Mouse (Mus musculus) embryonic facial prominence, embryonic 13.5 days (tissue): ENCODE data around the gene Stk31. TPM values are rescaled to one million over a fixed set of nuclear protein-coding genes. Genes with fewer than 3 reads are reported as not detected.
A peak's percentile ranks its signal among the peaks of the same experiment; 100 is the strongest.
"Not testable (repeated sequence)": the region's sequence is repeated elsewhere in the genome, so short reads cannot be mapped to it uniquely, and the experiment has no call there.

ENCODE experiments used
- ATAC-seq: fragments of 200-750 bp; cut with Nextera tagmentation; 2 replicates; pipeline ENCODE4 v1.8.0; 2017; ENCODE audit warnings: low read depth; ENCODE audit not compliant: insufficient number of reproducible peaks, insufficient read depth, low FRiP score, low TSS enrichment
- H3K27ac ChIP-seq: fragments of 300-500 bp; sonication (generic); 2 replicates; pipeline ENCODE4 v1.5.1; 2015; ENCODE audit warnings: moderate library complexity, mild to moderate bottlenecking, inconsistent platforms
- H3K27me3 ChIP-seq: fragments of 300-500 bp; sonication (generic); 2 replicates; pipeline ENCODE4 v1.6.1; 2015; ENCODE audit warnings: mild to moderate bottlenecking, inconsistent platforms
- H3K36me3 ChIP-seq: fragments of 300-500 bp; sonication (generic); 2 replicates; pipeline ENCODE4 v1.6.1; 2015; ENCODE audit warnings: mild to moderate bottlenecking, inconsistent platforms
- H3K4me1 ChIP-seq: fragments of 300-500 bp; sonication (generic); 2 replicates; pipeline ENCODE4 v1.6.1; 2015; ENCODE audit warnings: inconsistent platforms
- H3K4me2 ChIP-seq: fragments of 300-500 bp; sonication (generic); 2 replicates; pipeline ENCODE4 v1.6.1; 2015; ENCODE audit warnings: moderate library complexity, mild to moderate bottlenecking, inconsistent platforms
- H3K4me3 ChIP-seq: fragments of 300-500 bp; sonication (generic); 2 replicates; pipeline ENCODE4 v1.5.1; 2015; ENCODE audit warnings: mild to moderate bottlenecking, inconsistent platforms
- H3K9ac ChIP-seq: fragments of 300-500 bp; sonication (generic); 2 replicates; pipeline ENCODE4 v1.6.1; 2015; ENCODE audit warnings: mild to moderate bottlenecking, inconsistent platforms
- H3K9me3 ChIP-seq: fragments of 300-500 bp; sonication (generic); 2 replicates; pipeline ENCODE4 v1.6.1; 2016; ENCODE audit warnings: inconsistent platforms
- WGBS: fragments of 180-500 bp; shearing (Covaris S2); methylation state at CpG from one replicate; pipeline ENCODE4 v1.1.7; 2015; ENCODE audit warnings: mixed read lengths; 5-methylcytosine and 5-hydroxymethylcytosine counted together
- polyA plus RNA-seq: library from polyadenylated mRNA; unstranded; fragments of >200 nt; fragmentation: Nextera tagmentation; extraction: Ambion mirVana; gene quantifications from 2 replicates; pipeline ENCODE4 v1.2.1, GENCODE M21; 2015

The Stk31 gene
- polyA plus RNA-seq, 1 experiment from 2014 or later, result not detected

- Histone ChIP-seq H3K9ac (no peak overlapping the region), H3K4me2 (no peak overlapping the region), H3K27me3 (no peaks in the 10 kb centered on the region), H3K27ac (no peak overlapping the region), H3K36me3 (no peaks in the 10 kb centered on the region), H3K4me3 (no peak overlapping the region), H3K9me3 (0 out of 2 replicates have a peak, but pooled peaks cover 3% of the 10 kb centered on the region), H3K4me1 (no peaks in the 10 kb centered on the region)
- ATAC-seq, result no peak
Measured at GRCm38 (mm10) chr6:49398365-49398764, 3.0 kb downstream of the Stk31 start.

- no peaks in the 10 kb centered on the region for H3K27me3 ChIP-seq
- no peak overlapping the region for H3K27ac ChIP-seq
- no peaks in the 10 kb centered on the region for H3K4me1 ChIP-seq
- H3K9ac ChIP-seq, result no peak overlapping the region
- no peak overlapping the region for H3K4me3 ChIP-seq
- no peak for ATAC-seq
- 86% methylated on average over 3 of the region's 3 CpGs for WGBS
- H3K4me2 ChIP-seq, result no peak overlapping the region
- H3K9me3 ChIP-seq, result no peaks in the 10 kb centered on the region
- H3K36me3 ChIP-seq, result no peaks in the 10 kb centered on the region
Measured at GRCm38 (mm10) chr6:49410830-49411229, 15.4 kb downstream of the Stk31 start.

- WGBS, result 58% methylated on average over 2 of the region's 2 CpGs
- not testable (repeated sequence) for H3K27ac ChIP-seq, H3K4me2 ChIP-seq, H3K9me3 ChIP-seq, H3K36me3 ChIP-seq, H3K9ac ChIP-seq, H3K27me3 ChIP-seq, ATAC-seq, H3K4me3 ChIP-seq, H3K4me1 ChIP-seq
Measured at GRCm38 (mm10) chr6:49412967-49413366, 17.6 kb downstream of the Stk31 start.

DNA sequence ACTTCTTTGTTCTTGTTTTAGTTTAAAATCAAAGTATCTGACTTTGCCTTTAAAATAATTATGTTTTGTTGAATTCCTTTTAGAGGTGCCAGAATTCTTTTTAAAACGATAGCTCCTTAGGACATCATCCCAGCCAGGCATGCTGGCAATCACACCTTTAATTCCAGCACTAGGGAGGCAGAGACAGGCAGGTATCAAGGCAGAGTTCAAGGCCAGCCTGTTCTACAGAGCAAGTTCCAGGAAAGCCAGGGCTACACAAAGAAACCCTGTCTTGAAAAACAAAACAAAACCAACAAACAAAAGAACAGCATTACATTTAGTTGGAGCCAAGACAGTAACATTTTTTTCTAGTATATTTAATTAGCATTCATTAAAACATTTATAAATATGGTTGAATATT lies 20.6 kb downstream of the Stk31 start:
- Histone ChIP-seq H3K4me2 (no peak overlapping the region), H3K27me3 (no peaks in the 10 kb centered on the region), H3K9me3 (no peaks in the 10 kb centered on the region), H3K9ac (no peak overlapping the region), H3K4me3 (no peak overlapping the region), H3K4me1 (no peaks in the 10 kb centered on the region), H3K27ac (no peak overlapping the region), H3K36me3 (no peaks in the 10 kb centered on the region)
- WGBS, result 44% methylated on average over 1 of the region's 1 CpGs
- no peak for ATAC-seq

DNA sequence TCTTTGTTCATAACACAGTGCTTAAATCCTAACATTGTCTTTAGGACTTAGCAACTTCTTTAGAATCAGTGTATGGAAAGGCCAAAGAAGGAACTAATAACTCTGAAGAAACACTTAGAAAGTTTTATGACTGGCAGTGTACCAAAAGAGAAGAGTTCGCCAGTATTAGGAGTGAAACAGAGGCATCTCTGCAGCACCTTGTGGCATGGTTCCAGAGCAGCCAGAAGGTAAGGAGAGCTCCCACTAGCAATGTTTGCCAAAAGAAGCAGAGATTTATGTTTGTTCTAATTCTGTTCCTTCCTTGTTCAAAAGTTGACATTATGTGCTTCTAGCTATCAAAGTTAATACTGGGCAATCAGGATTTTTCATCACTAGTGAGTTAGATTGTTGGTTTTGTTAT lies 41.9 kb downstream of the Stk31 start:
- no peak for ATAC-seq

GRCm38 (mm10) chr6:49458112-49458511 lies 62.7 kb downstream of the Stk31 start:
- Histone ChIP-seq H3K36me3 (no peaks in the 10 kb centered on the region), H3K4me1 (no peaks in the 10 kb centered on the region), H3K4me3 (no peak overlapping the region), H3K27ac (no peak overlapping the region), H3K9ac (no peak overlapping the region), H3K4me2 (no peak overlapping the region), H3K9me3 (no peaks in the 10 kb centered on the region), H3K27me3 (no peaks in the 10 kb centered on the region)
- ATAC-seq, result no peak
- WGBS, result 78% methylated on average over 5 of the region's 5 CpGs

More for the DNA sequence above, 41.9 kb downstream of the Stk31 start:
- Histone ChIP-seq H3K4me1 (no peaks in the 10 kb centered on the region), H3K36me3 (no peaks in the 10 kb centered on the region), H3K27ac (no peak overlapping the region), H3K4me3 (no peak overlapping the region), H3K9me3 (no peaks in the 10 kb centered on the region), H3K27me3 (no peaks in the 10 kb centered on the region), H3K9ac (no peak overlapping the region), H3K4me2 (no peak overlapping the region)
- 73% methylated on average over 1 of the region's 1 CpGs for WGBS

DNA sequence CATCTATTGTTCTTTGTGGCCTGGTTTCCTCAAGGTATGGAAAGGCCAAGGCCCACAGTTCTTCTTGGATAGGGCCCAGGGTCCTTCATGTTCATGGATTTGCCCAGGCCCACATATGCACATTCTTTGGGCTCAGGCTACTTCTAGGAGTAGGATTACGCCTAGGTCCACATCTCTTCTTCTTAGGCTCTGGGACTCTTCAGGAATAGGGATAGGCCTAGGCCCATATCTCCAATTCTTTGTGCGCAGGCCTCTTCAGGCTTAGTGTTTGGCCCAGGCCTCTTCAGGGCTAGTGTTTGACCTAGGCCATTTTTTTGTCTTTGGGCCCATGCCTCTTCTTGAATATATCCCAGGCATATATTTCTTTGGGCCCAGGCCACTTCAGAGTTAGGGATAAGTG lies 87.8 kb downstream of the Stk31 start:
- Histone ChIP-seq H3K9me3 (peaks cover 9% of the 10 kb centered on the region; the same call in 1 of the 2 replicates), H3K36me3 (no peaks in the 10 kb centered on the region), H3K4me3 (no peak overlapping the region), H3K4me2 (no peak overlapping the region), H3K27ac (no peak overlapping the region), H3K4me1 (no peaks in the 10 kb centered on the region), H3K9ac (no peak overlapping the region), H3K27me3 (no peaks in the 10 kb centered on the region)
- ATAC-seq, result no peak
- WGBS, result 93% methylated on average over 2 of the region's 2 CpGs

DNA sequence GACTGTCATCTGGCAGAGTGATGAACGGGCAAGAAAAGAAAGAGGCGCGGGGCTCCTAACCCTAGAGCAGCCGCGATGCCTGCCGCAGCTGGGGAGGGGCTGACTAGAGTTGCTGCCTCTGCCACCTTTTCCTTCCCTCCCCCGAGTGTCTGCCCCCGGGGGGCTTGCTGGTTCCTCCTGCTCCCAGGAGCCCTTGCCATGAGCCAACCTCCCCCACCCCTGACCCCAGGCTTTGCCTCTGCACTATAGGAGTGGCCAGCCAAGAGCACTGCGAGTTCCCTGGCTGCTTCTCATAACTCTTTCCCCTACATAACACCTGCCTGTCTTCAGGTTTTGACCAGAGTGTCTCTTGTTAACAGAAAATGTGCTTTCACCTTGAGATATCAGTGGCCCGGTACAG lies 96.1 kb downstream of the Stk31 start:
- Histone ChIP-seq H3K27me3 (no peaks in the 10 kb centered on the region), H3K4me3 (no peak overlapping the region), H3K27ac (no peak overlapping the region), H3K36me3 (no peaks in the 10 kb centered on the region), H3K9ac (no peak overlapping the region), H3K9me3 (no peaks in the 10 kb centered on the region), H3K4me2 (no peak overlapping the region), H3K4me1 (no peaks in the 10 kb centered on the region)
- ATAC-seq, result no peak
- WGBS, result 94% methylated on average over 10 of the region's 10 CpGs

- peak overlapping the region; percentile 35 for H3K4me2 ChIP-seq
- no peak for ATAC-seq
- H3K27me3 ChIP-seq, result no peaks in the 10 kb centered on the region
- no peak overlapping the region for H3K4me3 ChIP-seq
- H3K27ac ChIP-seq, result no peak overlapping the region
- 5% methylated on average over 6 of the region's 6 CpGs for WGBS
- H3K4me1 ChIP-seq, result no peaks in the 10 kb centered on the region
- H3K9me3 ChIP-seq, result no peaks in the 10 kb centered on the region
- no peak overlapping the region for H3K9ac ChIP-seq
- no peaks in the 10 kb centered on the region for H3K36me3 ChIP-seq
Measured at GRCm38 (mm10) chr6:49519053-49519452, 123.6 kb downstream of the Stk31 start.

Other genes starting within 250 kb of the Stk31 start
- gene Igf2bp3, start 180.6 kb upstream of the Stk31 start, polyA plus RNA-seq, result 69.9 and 75.5 TPM in 2 replicates
- gene Tra2a, start 131.6 kb upstream of the Stk31 start, polyA plus RNA-seq, result 136 and 143 TPM in 2 replicates
- gene Ccdc126, start 76.3 kb upstream of the Stk31 start, polyA plus RNA-seq, result 11.1 and 11.5 TPM in 2 replicates
- 8.1 and 11.9 TPM in 2 replicates for gene Fam221a, start 27.9 kb upstream of the Stk31 start, polyA plus RNA-seq